Mouse (Mus musculus) ES-Bruce4 (cell line): ENCODE results near the gene Nrip2.

Experiments used
- CTCF ChIP-seq: IDR thresholded peaks from one replicate; pipeline ENCODE4 v1.8.1; 2011; ENCODE audit warnings: low read depth, low read length
- POLR2A ChIP-seq: IDR thresholded peaks from one replicate; pipeline ENCODE4 v1.8.1; 2011; ENCODE audit warnings: low read length; ENCODE audit not compliant: insufficient read depth

DNA sequence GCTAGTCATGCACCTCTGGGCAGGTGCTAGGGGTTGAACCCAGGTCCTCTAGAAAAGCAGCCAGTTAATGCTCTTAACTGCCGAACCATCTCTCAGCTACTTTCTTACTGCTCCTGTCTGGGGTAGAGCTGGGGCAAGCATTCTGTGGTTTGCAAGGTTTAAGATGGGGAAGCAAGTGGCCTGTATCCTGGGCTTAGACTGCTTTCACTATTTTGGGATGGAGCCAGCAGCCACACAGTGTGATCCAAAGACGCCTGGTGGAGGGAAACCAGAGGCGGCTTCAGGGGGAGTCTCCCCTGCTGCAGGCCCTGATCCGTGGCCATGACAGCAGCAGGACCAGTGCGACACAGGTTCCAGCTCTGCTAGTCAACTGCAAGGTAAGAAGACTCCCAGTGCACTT is 5.6 kb downstream of the Nrip2 start:
- TF ChIP-seq CTCF = no peak
- TF ChIP-seq POLR2A = no peak
